Comparison of ENCODE assay signal across 16 mouse cellular contexts in genomic region chr14:22278053-22278452, GRCm38 (mm10).
"Had no signal": no experiment of that assay in that cellular context is flagged by ENCODE, and none has a peak within 500 bp of the region (broad histone marks: within the 10 kb centered on the region; RNA-seq: fewer than 3 reads in every experiment).

No protein-coding gene starts in this region.

- H3K9me3 ChIP-seq: neural tube, embryonic 13.5 days; neural tube, embryonic 15.5 days; stomach, embryonic 15.5 days had no signal

- H3K9ac ChIP-seq: neural tube, embryonic 13.5 days; neural tube, embryonic 15.5 days; stomach, embryonic 15.5 days had no signal

- H3K27ac ChIP-seq: neural tube, embryonic 13.5 days; neural tube, embryonic 15.5 days; stomach, embryonic 15.5 days; stomach, postnatal 0 days had no signal

- H3K4me2 ChIP-seq: neural tube, embryonic 13.5 days; neural tube, embryonic 15.5 days; stomach, embryonic 15.5 days had no signal

- H3K36me3 ChIP-seq: neural tube, embryonic 13.5 days; neural tube, embryonic 15.5 days; stomach, embryonic 15.5 days had no signal

- DNase-seq: retina, postnatal 1 day; right cerebral cortex, adult 18-20 months; right cerebral cortex, postnatal 14 days; right cerebral cortex, postnatal 25 days; right cerebral cortex, postnatal 4 days; spleen, adult 18-20 months; thymus, adult 18-20 months; thymus, adult 2 months; thymus, postnatal 14 days; thymus, postnatal 25 days; thymus, postnatal 36 days; thymus, postnatal 4 days had no signal

- H3K4me1 ChIP-seq: stomach, embryonic 15.5 days had no signal

- H3K4me3 ChIP-seq: neural tube, embryonic 13.5 days; neural tube, embryonic 15.5 days; stomach, embryonic 15.5 days had no signal

- H3K27me3 ChIP-seq: neural tube, embryonic 15.5 days; stomach, embryonic 15.5 days had no signal
